Mouse (Mus musculus): ENCODE results near the gene Dph1.
"Not testable (repeated sequence)": the region's sequence is repeated elsewhere in the genome, so short reads cannot be mapped to it uniquely, and the experiment has no call there.

Dph1 gene

GRCm38 (mm10) chr11:75203926-75204325, 12.9 kb upstream of the Dph1 start:
- DNase-seq (ENCODE audit: low spot score in 2 of 2), result no peak

- no peak for DNase-seq (ENCODE audit: low spot score in 2 of 2)
Measured at GRCm38 (mm10) chr11:75201721-75202120, 10.7 kb upstream of the Dph1 start.

- peak; percentile 85 to 86 for DNase-seq (ENCODE audit: low spot score in 2 of 2)
Measured at GRCm38 (mm10) chr11:75200935-75201334, 9.9 kb upstream of the Dph1 start.

DNA sequence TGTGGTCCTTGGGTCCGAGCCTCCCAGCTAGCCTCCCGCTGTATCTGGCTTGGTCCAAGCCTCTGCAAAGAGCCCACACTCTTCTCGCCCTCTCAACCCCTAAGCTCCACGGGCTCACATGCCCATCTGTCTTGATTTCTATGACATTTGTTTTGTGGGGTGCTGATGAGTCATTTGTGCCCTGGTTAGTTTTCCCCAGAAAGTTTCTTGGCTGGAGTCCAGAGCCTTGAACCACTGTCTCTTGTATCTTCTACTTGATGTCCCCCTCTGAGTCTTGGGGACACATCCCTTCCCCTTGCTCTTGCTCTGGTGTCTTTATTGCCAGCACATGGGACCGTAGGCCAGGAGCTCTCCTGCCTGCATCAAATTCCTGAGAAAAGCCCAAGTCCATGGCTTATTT, 8.9 kb upstream of the Dph1 start:
- peak in 1 of 2 experiments; percentile 17 for DNase-seq (ENCODE audit: low spot score in 2 of 2)

- DNase-seq (ENCODE audit: low spot score in 2 of 2), result no peak
Measured at GRCm38 (mm10) chr11:75198792-75199191, 7.8 kb upstream of the Dph1 start.

- no peak for DNase-seq (ENCODE audit: low spot score in 2 of 2)
Measured at GRCm38 (mm10) chr11:75197956-75198355, 6.9 kb upstream of the Dph1 start.

- no peak for DNase-seq (ENCODE audit: low spot score in 2 of 2)
Measured at GRCm38 (mm10) chr11:75196131-75196530, 5.1 kb upstream of the Dph1 start.

GRCm38 (mm10) chr11:75194850-75195461, 3.9 kb upstream of the Dph1 start:
- DNase-seq (ENCODE audit: low spot score in 2 of 2), result no peak

DNA sequence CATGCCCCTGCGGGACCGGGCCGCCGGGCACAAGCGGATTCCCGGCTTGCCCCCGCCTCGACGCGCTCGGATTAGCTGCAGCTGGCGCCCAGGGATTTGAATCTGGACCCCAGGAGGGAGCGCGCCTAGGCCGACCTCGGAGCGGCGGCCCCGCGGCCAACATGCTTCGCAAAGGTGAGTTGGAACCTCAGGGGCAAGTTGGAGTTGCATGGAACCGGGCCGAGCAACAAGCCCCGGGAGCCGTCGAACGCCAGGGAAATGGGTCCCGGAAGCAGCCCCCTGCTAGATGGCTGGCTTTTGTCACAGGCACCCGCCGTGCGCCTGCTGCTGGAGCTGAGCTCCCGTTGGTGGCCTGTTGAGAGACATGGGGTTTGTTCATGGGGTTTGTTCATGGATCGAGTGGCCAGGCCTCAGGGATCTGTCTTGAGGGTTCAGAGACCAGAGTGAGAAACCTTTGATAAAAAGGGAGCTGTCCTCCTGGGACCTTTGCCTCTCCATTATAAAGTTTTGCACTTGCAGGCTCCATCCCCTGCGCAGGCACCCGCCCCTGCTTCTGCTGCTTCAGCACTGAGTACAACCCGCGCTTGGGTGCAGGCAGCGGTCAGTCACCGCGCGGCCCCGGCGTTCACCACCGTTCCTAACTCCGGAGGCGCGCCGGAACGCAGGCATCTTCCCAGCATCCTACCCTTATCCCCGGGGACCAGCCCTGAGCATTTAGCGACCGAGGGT, 3.2 kb upstream of the Dph1 start:
- no peak for DNase-seq (ENCODE audit: low spot score in 2 of 2)

GRCm38 (mm10) chr11:75193256-75194071, 2.4 kb upstream of the Dph1 start, which contains the start of gene Rtn4rl1:
Gene Rtn4rl1 (plus strand): TSS chr11:75193783.
- peak; percentile 64 to 73 for DNase-seq (ENCODE audit: low spot score in 2 of 2)

- DNase-seq (ENCODE audit: low spot score in 2 of 2), result peak in 1 of 2 experiments; percentile 73
Measured at GRCm38 (mm10) chr11:75192336-75193214, 1.5 kb upstream of the Dph1 start.

- no peak for DNase-seq (ENCODE audit: low spot score in 2 of 2)
Measured at GRCm38 (mm10) chr11:75191841-75192240, 800 bp upstream of the Dph1 start.

GRCm38 (mm10) chr11:75190371-75190724, 693 bp downstream of the Dph1 start:
- DNase-seq (ENCODE audit: low spot score in 2 of 2), result peak; percentile 80 to 85

GRCm38 (mm10) chr11:75189713-75190370, 1.2 kb downstream of the Dph1 start:
- peak in 1 of 2 experiments; percentile 7 for DNase-seq (ENCODE audit: low spot score in 2 of 2)

DNA sequence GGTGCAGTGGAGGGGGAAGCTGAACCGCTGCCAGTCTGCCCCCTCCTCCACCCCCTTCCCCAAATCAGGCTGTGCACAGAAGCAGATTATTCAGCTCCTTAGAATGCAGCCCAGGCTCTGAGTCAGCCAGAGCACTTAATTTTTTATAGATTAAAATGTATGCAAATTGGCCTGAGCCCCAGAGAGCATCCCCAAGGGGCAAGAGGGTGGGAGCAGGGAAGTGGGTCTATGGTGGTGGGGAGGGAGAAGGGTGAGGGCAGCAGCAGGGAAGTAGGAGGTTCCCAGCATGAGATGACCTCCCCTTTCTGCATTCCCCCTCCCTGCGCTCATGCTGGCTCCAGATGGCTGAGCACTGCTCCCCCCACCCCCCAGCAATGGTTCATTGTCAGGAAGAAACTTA, 6.1 kb downstream of the Dph1 start:
- peak in 1 of 2 experiments; percentile 61 for DNase-seq (ENCODE audit: low spot score in 2 of 2)

- peak in 1 of 2 experiments; percentile 53 for DNase-seq (ENCODE audit: low spot score in 2 of 2)
Measured at GRCm38 (mm10) chr11:75184573-75184972, 6.5 kb downstream of the Dph1 start.

DNA sequence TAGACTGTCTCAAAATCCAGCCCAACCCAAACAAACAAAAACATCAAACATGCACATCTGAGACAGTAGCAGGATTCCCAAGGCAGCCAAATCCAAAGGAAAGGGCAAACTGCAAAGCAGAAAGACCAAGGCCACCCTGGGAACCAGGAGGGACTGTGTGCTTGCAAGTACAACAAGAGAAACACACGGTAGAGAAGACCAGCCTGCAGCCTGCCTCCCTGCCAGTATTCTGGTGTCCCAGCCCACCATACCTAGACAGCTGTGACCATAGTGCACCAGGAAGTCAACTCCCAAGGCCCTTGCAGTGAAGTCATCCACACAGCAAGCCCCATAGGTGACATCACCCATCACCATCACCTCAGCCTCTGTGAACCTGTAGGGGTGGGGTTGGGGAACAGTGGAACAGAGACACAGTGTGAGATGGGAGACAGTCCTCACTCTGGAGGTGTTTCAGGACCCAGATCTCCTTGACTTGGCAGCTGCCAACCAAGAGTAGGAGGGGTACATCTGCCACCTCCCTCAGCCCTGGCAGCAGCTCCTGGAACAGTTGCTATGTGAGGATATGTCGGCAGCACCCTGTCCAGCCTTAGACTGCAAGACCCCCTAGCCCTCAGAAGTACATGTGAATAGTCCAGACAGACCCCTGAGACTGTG, 7.0 kb downstream of the Dph1 start:
- DNase-seq (ENCODE audit: low spot score in 2 of 2), result peak; percentile 79 to 83

DNA sequence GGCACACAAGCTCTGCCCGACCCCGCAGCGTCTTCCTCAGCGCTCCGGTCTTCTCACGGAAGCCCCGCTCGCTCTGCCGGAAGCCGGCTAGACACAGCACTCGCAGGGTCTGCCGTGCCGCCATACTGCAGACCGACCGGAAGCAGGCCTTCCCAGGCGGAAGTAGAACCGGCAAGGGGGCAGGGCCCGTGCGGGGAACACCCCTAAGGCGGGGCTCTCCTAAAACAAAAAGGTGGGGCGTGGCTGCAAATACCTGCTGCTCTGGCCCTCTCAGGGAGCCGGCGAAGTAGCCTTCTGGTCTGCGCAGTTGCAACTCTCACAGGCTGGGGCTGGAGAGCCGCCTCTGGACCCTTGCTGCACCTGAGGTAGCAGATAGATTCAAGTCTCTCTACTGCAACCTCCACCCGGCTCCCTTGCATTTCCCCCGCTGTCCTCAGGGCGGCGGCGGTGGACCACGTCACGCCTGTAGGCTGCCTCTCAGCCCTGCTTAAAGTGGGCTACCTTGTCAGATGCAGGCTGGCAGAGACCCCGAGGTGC, 12.3 kb downstream of the Dph1 start, which contains the start of gene Ovca2:
Gene Ovca2 (minus strand): TSS at position 164 of the 537 bp plus-strand sequence.
- peak; percentile 88 to 91 for DNase-seq (ENCODE audit: low spot score in 2 of 2)

DNA sequence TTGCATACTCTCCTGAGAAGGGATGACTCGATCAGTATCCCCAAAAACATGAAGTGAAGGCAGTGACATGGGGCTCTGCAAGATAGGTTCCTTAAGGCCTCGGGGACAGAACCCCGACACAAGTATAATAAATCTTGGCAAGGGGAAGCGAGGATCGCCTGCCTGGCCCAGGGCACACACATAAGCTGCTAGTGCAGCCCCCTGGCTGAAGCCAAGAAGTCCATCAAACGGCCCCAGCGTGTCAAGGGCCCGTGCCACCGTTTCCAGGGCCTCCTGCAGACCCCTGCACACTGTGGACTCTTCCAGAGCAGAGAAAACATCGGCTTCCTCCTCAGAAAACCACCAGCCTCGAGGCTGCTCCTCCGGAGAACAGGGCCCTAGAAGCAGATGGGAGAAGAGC, 13.0 kb downstream of the Dph1 start:
- peak in 1 of 2 experiments; percentile 32 for DNase-seq (ENCODE audit: low spot score in 2 of 2)

GRCm38 (mm10) chr11:75174574-75174973, 16.5 kb downstream of the Dph1 start:
- not testable (repeated sequence) for DNase-seq (ENCODE audit: low spot score in 2 of 2)

Data from right cerebral cortex, adult 2 months (tissue).